Mouse (Mus musculus) splenic B cell, adult 2 months (primary cell): Measurements from ENCODE around the gene Prrx2.

ENCODE experiments used
- DNase-seq: peaks from one replicate; pipeline ENCODE4 v3.0.0-alpha.2; 2011; ENCODE audit warnings: low read depth, low spot score
- H3K27me3 ChIP-seq: 2 replicates; pipeline ENCODE4 v1.6.1; 2012; ENCODE audit warnings: mild to moderate bottlenecking, low read length, moderate library complexity, mixed read lengths; ENCODE audit not compliant: control insufficient read depth, poor library complexity, insufficient read depth, severe bottlenecking
- H3K36me3 ChIP-seq: 2 replicates; pipeline ENCODE4 v1.6.1; 2012; ENCODE audit warnings: mild to moderate bottlenecking, low read length, moderate library complexity, mixed read lengths; ENCODE audit not compliant: control insufficient read depth, poor library complexity, insufficient read depth, severe bottlenecking

Prrx2 gene

GRCm38 (mm10) chr2:30808296-30808655, 26.5 kb upstream of the Prrx2 start:
- H3K27me3 ChIP-seq: no peaks in the 10 kb centered on the region; the same call in 1 of the 2 replicates
- no peaks in the 10 kb centered on the region for H3K36me3 ChIP-seq
- no peak for DNase-seq

GRCm38 (mm10) chr2:30809503-30809902, 25.3 kb upstream of the Prrx2 start:
- H3K36me3 ChIP-seq: no peaks in the 10 kb centered on the region
- H3K27me3 ChIP-seq: no peaks in the 10 kb centered on the region; the same call in 1 of the 2 replicates
- DNase-seq: no peak

GRCm38 (mm10) chr2:30810573-30810972, 24.2 kb upstream of the Prrx2 start:
- no peak for DNase-seq
- Histone ChIP-seq H3K27me3 (no peaks in the 10 kb centered on the region; the same call in 1 of the 2 replicates), H3K36me3 (no peaks in the 10 kb centered on the region)

GRCm38 (mm10) chr2:30816383-30816782, 18.4 kb upstream of the Prrx2 start:
- Histone ChIP-seq H3K27me3 (no peaks in the 10 kb centered on the region), H3K36me3 (0 out of 2 replicates have a peak, but pooled peaks cover 1% of the 10 kb centered on the region)
- DNase-seq: no peak

- DNase-seq: no peak
- H3K27me3 ChIP-seq: no peaks in the 10 kb centered on the region
- peaks cover 11% of the 10 kb centered on the region for H3K36me3 ChIP-seq
These were observed 14.9 kb upstream of the Prrx2 start for GRCm38 (mm10) chr2:30819873-30820272.

GRCm38 (mm10) chr2:30821073-30821472, 13.7 kb upstream of the Prrx2 start:
- peak; percentile 39 for DNase-seq
- Histone ChIP-seq H3K36me3 (peaks cover 13% of the 10 kb centered on the region), H3K27me3 (no peaks in the 10 kb centered on the region)

GRCm38 (mm10) chr2:30822460-30822859, 12.3 kb upstream of the Prrx2 start:
- no peak for DNase-seq
- peaks cover 15% of the 10 kb centered on the region for H3K36me3 ChIP-seq
- no peaks in the 10 kb centered on the region for H3K27me3 ChIP-seq

GRCm38 (mm10) chr2:30823385-30824153, 11.2 kb upstream of the Prrx2 start:
- Histone ChIP-seq H3K27me3 (no peaks in the 10 kb centered on the region), H3K36me3 (peaks cover 15% of the 10 kb centered on the region)
- no peak for DNase-seq

GRCm38 (mm10) chr2:30826825-30827748, 7.7 kb upstream of the Prrx2 start:
- Histone ChIP-seq H3K27me3 (no peaks in the 10 kb centered on the region), H3K36me3 (peaks cover 14% of the 10 kb centered on the region)
- peak; percentile 65 for DNase-seq

GRCm38 (mm10) chr2:30827749-30828475, 6.9 kb upstream of the Prrx2 start:
- H3K27me3 ChIP-seq: no peaks in the 10 kb centered on the region
- peak; percentile 96 for DNase-seq

GRCm38 (mm10) chr2:30829315-30829714, 5.5 kb upstream of the Prrx2 start:
- Histone ChIP-seq H3K27me3 (no peaks in the 10 kb centered on the region), H3K36me3 (peaks cover 5% of the 10 kb centered on the region; the same call in 1 of the 2 replicates)
- DNase-seq: peak; percentile 71

More at GRCm38 (mm10) chr2:30827749-30828475, 6.9 kb upstream of the Prrx2 start:
- peaks cover 14% of the 10 kb centered on the region for H3K36me3 ChIP-seq

GRCm38 (mm10) chr2:30830283-30830795, 4.4 kb upstream of the Prrx2 start, which contains the start of gene Asb6:
TSS of gene Asb6 (minus strand) at chr2:30830333.
- H3K27me3 ChIP-seq: no peaks in the 10 kb centered on the region
- no peak for DNase-seq
- H3K36me3 ChIP-seq: peaks cover 4% of the 10 kb centered on the region; the same call in 1 of the 2 replicates

- no peaks in the 10 kb centered on the region for H3K27me3 ChIP-seq
- no peaks in the 10 kb centered on the region for H3K36me3 ChIP-seq
- DNase-seq: no peak
These were observed 1.1 kb upstream of the Prrx2 start for GRCm38 (mm10) chr2:30833644-30834043.

GRCm38 (mm10) chr2:30836238-30836990, 1.6 kb downstream of the Prrx2 start:
- DNase-seq: no peak
- H3K27me3 ChIP-seq: no peaks in the 10 kb centered on the region

More at GRCm38 (mm10) chr2:30836238-30836990, 1.6 kb downstream of the Prrx2 start:
- H3K36me3 ChIP-seq: no peaks in the 10 kb centered on the region
